Mouse (Mus musculus) thymus, adult 2 months (tissue): ENCODE measurements around the gene Ikbip.

Experiments used
- CTCF ChIP-seq: fragments of 200-500 bp; IDR thresholded peaks from 2 replicates; pipeline ENCODE4 v1.5.1; 2012; ENCODE audit warnings: mild to moderate bottlenecking, control low read depth, low read length, moderate library complexity, borderline replicate concordance; ENCODE audit not compliant: control insufficient read depth, poor library complexity, insufficient read depth; ENCODE audit errors: extremely low read depth
- POLR2A ChIP-seq: fragments of 200-500 bp; IDR thresholded peaks from 2 replicates; pipeline ENCODE4 v1.6.1; 2012; ENCODE audit warnings: mild to moderate bottlenecking, low read length, control low read depth, moderate library complexity; ENCODE audit not compliant: control insufficient read depth, poor library complexity, insufficient read depth; ENCODE audit errors: extremely low read depth

- no peak for TF ChIP-seq CTCF
- TF ChIP-seq POLR2A = no peak
Observed at GRCm38 (mm10) chr10:91143313-91144230, 60.8 kb downstream of the Ikbip start.
